Mouse (Mus musculus) bone marrow, adult 2 months (tissue): ENCODE data around the gene Hus1b. TPM values are rescaled to one million over a fixed set of nuclear protein-coding genes. Genes with fewer than 3 reads are reported as not detected.

Source experiments
- H3K27ac ChIP-seq: fragments of 200-500 bp; 2 replicates; pipeline ENCODE4 v1.5.1; 2012; ENCODE audit warnings: low read depth, mild to moderate bottlenecking, control low read depth, inconsistent platforms, low read length; ENCODE audit not compliant: control insufficient read depth, poor library complexity, insufficient read depth
- H3K4me1 ChIP-seq: fragments of 200-500 bp; 2 replicates; pipeline ENCODE4 v1.6.1; 2011; ENCODE audit warnings: low read length; ENCODE audit not compliant: control insufficient read depth, insufficient read depth
- H3K4me3 ChIP-seq: fragments of 200-500 bp; replicated peaks from 2 replicates; pipeline ENCODE3; 2011; ENCODE audit warnings: mild to moderate bottlenecking, low read depth, low read length, control low read depth; ENCODE audit not compliant: control insufficient read depth
- CTCF ChIP-seq: fragments of 200-500 bp; IDR thresholded peaks from 2 replicates; pipeline ENCODE4 v1.5.1; 2011; ENCODE audit warnings: low read length, control low read depth; ENCODE audit not compliant: control insufficient read depth, insufficient read depth
- POLR2A ChIP-seq: fragments of 200-500 bp; IDR thresholded peaks from 2 replicates; pipeline ENCODE4 v1.6.1; 2011; ENCODE audit warnings: low read depth, mild to moderate bottlenecking, control low read depth, low read length, borderline replicate concordance; ENCODE audit not compliant: control insufficient read depth
- WGBS: fragments of 180-500 bp; shearing (Covaris S2); methylation state at CpG from one replicate; pipeline ENCODE4 v1.1.7; 2018; 5-methylcytosine and 5-hydroxymethylcytosine counted together
- polyA plus RNA-seq: library from polyadenylated mRNA; stranded (reverse); fragments of >200 nt; gene quantifications from 2 replicates; pipeline ENCODE4 v1.2.4, GENCODE M21; 2011; ENCODE audit warnings: low replicate concordance; ENCODE audit not compliant: missing spikeins, insufficient read depth, insufficient read length

Gene Hus1b
- polyA plus RNA-seq, 1 experiment = not detected

- Histone ChIP-seq H3K4me3 (no peak overlapping the region), H3K27ac (no peak overlapping the region), H3K4me1 (no peaks in the 10 kb centered on the region; the same call in 1 of the 2 replicates)
- TF ChIP-seq POLR2A = no peak
- no peak for TF ChIP-seq CTCF
- 59% methylated on average over 4 of the region's 4 CpGs for WGBS
These were observed 15.9 kb downstream of the Hus1b start for GRCm38 (mm10) chr13:30931613-30932012.

DNA sequence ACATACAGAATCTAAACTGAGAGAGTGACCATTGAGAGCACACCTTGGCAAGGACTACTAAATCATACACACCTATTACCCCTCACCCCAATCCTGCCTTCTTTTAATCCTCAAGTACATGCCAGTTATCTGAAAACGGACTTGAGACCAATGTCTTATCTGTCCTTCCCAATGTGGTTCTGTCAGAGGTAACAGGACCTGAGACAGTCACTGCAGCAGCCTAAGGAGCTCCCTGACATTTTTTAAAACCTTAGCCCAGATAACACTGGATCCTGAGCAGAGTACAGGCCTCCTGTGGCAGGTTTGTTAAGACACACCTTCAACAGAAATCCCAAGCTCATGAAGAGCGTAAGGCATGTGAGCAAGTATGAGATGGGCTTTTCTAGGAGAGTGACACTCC lies 18.4 kb downstream of the Hus1b start:
- H3K27ac ChIP-seq = no peak overlapping the region
- no peaks in the 10 kb centered on the region; the same call in 1 of the 2 replicates for H3K4me1 ChIP-seq
- H3K4me3 ChIP-seq = no peak overlapping the region
- TF ChIP-seq POLR2A (no peak), CTCF (no peak)
- WGBS = 74% methylated on average over 2 of the region's 2 CpGs

GRCm38 (mm10) chr13:30924269-30924668 lies 23.3 kb downstream of the Hus1b start:
- no peak overlapping the region for H3K4me3 ChIP-seq
- TF ChIP-seq POLR2A (no peak), CTCF (no peak)
- no peaks in the 10 kb centered on the region for H3K4me1 ChIP-seq
- 91% methylated on average over 6 of the region's 6 CpGs for WGBS
- no peak overlapping the region for H3K27ac ChIP-seq

- no peak overlapping the region for H3K4me3 ChIP-seq
- WGBS = 73% methylated on average over 4 of the region's 4 CpGs
- TF ChIP-seq CTCF (no peak), POLR2A (no peak)
These were observed 25.6 kb downstream of the Hus1b start for GRCm38 (mm10) chr13:30921914-30922313.

GRCm38 (mm10) chr13:30913757-30914156 lies 33.8 kb downstream of the Hus1b start:
- TF ChIP-seq POLR2A (no peak), CTCF (no peak)
- Histone ChIP-seq H3K27ac (no peak overlapping the region), H3K4me3 (no peak overlapping the region), H3K4me1 (no peaks in the 10 kb centered on the region)

More at GRCm38 (mm10) chr13:30921914-30922313, 25.6 kb downstream of the Hus1b start:
- Histone ChIP-seq H3K27ac (no peak overlapping the region), H3K4me1 (no peaks in the 10 kb centered on the region)

- no peak for TF ChIP-seq POLR2A
- TF ChIP-seq CTCF = no peak
- Histone ChIP-seq H3K4me3 (no peak overlapping the region), H3K27ac (no peak overlapping the region), H3K4me1 (no peaks in the 10 kb centered on the region)
- WGBS = 32% methylated on average over 4 of the region's 4 CpGs
These were observed 34.5 kb downstream of the Hus1b start for GRCm38 (mm10) chr13:30913028-30913427.

DNA sequence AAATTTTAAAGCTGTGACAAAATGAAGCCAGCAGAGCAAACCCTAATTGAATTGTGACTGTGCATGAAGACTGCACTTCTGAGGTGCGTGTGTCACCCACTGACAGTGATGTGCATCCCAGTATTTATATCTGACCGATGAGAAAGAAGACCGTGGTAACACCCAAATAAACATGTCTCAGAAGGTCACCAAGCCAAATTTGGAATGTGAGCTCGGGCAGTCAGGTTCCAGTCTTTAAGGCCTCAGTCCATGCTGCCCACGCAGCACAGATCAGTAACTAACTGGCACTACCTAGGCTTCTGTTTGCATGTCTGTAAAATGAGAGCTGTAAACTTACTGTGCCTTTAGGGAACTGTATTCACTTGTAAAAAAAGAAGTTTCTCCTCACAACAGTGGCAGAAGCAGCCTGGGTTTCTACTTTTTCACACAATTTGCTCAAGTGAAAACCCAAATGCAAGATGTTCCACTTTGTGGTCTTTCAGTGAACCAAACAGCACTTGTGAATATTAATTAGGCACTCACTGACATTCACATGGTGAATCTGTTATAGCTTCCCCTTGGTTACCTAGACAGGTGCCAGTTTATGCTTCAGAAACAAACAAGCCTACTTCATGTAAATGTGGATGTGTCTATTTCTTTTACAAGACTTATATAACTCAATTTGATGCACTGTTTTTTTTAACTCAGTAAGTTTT lies 35.5 kb downstream of the Hus1b start:
- TF ChIP-seq POLR2A = no peak
- no peak for TF ChIP-seq CTCF
- Histone ChIP-seq H3K4me1 (no peaks in the 10 kb centered on the region), H3K27ac (no peak overlapping the region), H3K4me3 (no peak overlapping the region)
- 77% methylated on average over 5 of the region's 5 CpGs for WGBS

- TF ChIP-seq CTCF (no peak), POLR2A (no peak)
- 89% methylated on average over 5 of the region's 5 CpGs for WGBS
- H3K4me3 ChIP-seq = no peak overlapping the region
These were observed 36.7 kb downstream of the Hus1b start for GRCm38 (mm10) chr13:30910889-30911288.

More at GRCm38 (mm10) chr13:30910889-30911288, 36.7 kb downstream of the Hus1b start:
- Histone ChIP-seq H3K27ac (no peak overlapping the region), H3K4me1 (no peaks in the 10 kb centered on the region)
